Mouse (Mus musculus) lung, embryonic 16.5 days (tissue): ENCODE data around the gene Nfix. TPM values are rescaled to one million over a fixed set of nuclear protein-coding genes. Genes with fewer than 3 reads are reported as not detected.
"Not testable (repeated sequence)": the region's sequence is repeated elsewhere in the genome, so short reads cannot be mapped to it uniquely, and the experiment has no call there.

ENCODE experiments used
- ATAC-seq: fragments of 200-750 bp; cut with Nextera tagmentation; 2 replicates; pipeline ENCODE4 v1.8.0; 2017; ENCODE audit warnings: low read depth, mild to moderate bottlenecking, moderate library complexity
- H3K27ac ChIP-seq: fragments of 300-500 bp; sonication (generic); 2 replicates; pipeline ENCODE4 v1.5.1; 2014; ENCODE audit warnings: mild to moderate bottlenecking, control low read depth, low read length
- H3K27me3 ChIP-seq: fragments of 300-500 bp; sonication (generic); 2 replicates; pipeline ENCODE4 v1.6.1; 2014; ENCODE audit warnings: low read depth, low read length, mixed read lengths; ENCODE audit not compliant: control insufficient read depth, insufficient read depth
- H3K36me3 ChIP-seq: fragments of 300-500 bp; sonication (generic); 2 replicates; pipeline ENCODE4 v1.6.1; 2014; ENCODE audit warnings: low read length; ENCODE audit not compliant: control insufficient read depth, insufficient read depth
- H3K4me1 ChIP-seq: fragments of 300-500 bp; sonication (generic); replicated peaks from 2 replicates; pipeline ENCODE4 v1.6.1; 2014; ENCODE audit warnings: low read length, mixed read lengths; ENCODE audit not compliant: control insufficient read depth, insufficient read depth
- H3K4me2 ChIP-seq: fragments of 300-500 bp; sonication (generic); 2 replicates; pipeline ENCODE4 v1.6.1; 2014; ENCODE audit warnings: low read depth, low read length, control low read depth
- H3K4me3 ChIP-seq: fragments of 300-500 bp; sonication (generic); 2 replicates; pipeline ENCODE4 v1.5.1; 2014; ENCODE audit warnings: mild to moderate bottlenecking, low read length, control low read depth
- H3K9ac ChIP-seq: fragments of 300-500 bp; sonication (generic); 2 replicates; pipeline ENCODE4 v1.6.1; 2014; ENCODE audit warnings: low read length, control low read depth
- H3K9me3 ChIP-seq: fragments of 300-500 bp; sonication (generic); 2 replicates; pipeline ENCODE4 v1.6.1; 2016; ENCODE audit warnings: low read length; ENCODE audit not compliant: control insufficient read depth
- WGBS: fragments of 180-500 bp; shearing (Covaris S2); extraction: QIAGEN DNeasy Blood & Tissue Kit; methylation state at CpG from one replicate; pipeline ENCODE4 v1.1.7; 2014; 5-methylcytosine and 5-hydroxymethylcytosine counted together
- polyA plus RNA-seq: library from polyadenylated mRNA; unstranded; fragments of >200 nt; fragmentation: Nextera tagmentation; extraction: Ambion mirVana; gene quantifications from 2 replicates; pipeline ENCODE4 v1.2.1, GENCODE M21; 2015

Gene Nfix
- polyA plus RNA-seq, 1 experiment from 2014 or later = 43.9 TPM

DNA sequence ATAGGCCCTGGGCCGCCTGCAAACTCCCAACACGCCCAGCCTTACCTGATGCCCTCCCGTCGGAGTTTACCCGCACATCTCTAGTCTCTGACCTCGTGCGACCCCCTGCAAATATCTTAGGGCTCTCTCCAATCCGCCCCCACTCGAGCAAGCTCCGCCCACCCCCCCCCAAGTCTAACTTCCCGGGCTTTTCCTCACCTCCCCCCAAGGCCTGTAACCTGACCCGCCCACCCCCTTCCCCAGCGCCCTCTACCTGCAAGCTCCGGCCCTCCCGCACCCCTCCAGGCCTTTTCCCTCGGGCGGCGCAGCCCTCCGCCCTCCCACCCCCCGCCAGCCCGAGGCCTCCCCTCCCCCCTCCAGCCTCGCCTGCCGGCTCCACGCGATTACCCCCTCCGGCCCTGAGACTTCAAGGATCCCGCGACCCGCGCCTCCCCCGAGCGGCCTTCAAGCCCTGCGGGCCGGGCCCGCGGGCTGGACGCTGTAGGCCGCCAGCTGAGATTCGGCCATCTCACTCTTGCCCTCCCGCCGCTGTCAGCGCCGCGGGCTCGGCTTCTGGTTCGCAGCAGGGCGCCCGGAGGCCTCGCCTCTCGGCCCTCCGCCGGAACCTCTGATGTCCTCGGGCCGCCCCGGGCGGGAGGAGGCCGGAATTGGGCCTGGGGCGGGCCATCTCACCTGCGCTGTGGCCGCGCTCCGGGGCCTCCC is 113.0 kb downstream of the Nfix start:
- ATAC-seq = peak; percentile 53
- Histone ChIP-seq H3K4me1 (peaks cover 28% of the 10 kb centered on the region), H3K4me3 (peak overlapping the region; percentile 100), H3K9ac (peak overlapping the region; percentile 99), H3K27me3 (no peaks in the 10 kb centered on the region), H3K27ac (peak overlapping the region; percentile 93), H3K4me2 (peak overlapping the region; percentile 72), H3K9me3 (no peaks in the 10 kb centered on the region), H3K36me3 (no peaks in the 10 kb centered on the region; the same call in 1 of the 2 replicates)
- WGBS = under 1% methylated on average over 48 of the region's 62 CpGs

DNA sequence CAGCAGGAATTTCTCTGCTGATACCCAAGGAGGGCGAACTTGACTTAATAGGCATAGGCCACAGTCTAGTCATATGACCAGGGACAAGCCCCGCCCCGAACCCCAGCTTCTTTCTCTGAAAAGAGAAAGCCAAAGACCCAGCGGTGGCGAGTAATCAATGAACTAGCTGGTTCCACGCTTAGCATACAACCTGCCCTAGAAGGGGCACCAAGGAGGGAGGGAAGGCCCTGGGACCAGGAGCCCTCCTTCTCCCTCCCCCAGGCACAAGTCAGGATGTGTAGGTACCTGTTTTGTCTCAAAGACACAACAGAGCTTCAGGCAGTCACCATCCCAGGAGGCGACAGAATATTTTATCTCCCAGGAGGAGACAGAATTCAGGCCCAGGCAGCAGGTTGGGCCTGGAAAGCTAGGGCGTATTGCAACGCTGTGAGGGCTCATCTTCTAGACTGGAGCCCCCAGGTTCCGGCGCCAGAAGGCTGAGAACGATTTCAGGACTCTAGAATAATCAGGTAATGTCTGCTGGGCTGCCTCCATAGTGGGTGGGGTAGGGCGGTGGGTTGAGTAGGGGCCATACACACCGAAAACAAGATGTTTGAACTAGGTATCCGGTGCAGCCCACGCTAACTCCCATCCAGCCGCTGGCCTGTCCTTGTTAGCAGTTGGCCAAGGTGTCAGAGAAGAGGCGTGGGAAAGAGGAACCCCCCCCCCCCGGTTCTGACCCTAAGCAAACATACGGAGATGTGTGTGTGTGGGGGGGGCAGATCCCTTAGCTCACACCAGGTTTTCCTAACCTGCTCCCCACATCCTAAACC is 113.7 kb downstream of the Nfix start, which contains the start of gene Trmt1:
Gene Trmt1, plus strand, starts transcription at position 117 of the 812 bp plus-strand sequence.
- ATAC-seq = peak; percentile 12; the same call in 1 of the 2 replicates

DNA sequence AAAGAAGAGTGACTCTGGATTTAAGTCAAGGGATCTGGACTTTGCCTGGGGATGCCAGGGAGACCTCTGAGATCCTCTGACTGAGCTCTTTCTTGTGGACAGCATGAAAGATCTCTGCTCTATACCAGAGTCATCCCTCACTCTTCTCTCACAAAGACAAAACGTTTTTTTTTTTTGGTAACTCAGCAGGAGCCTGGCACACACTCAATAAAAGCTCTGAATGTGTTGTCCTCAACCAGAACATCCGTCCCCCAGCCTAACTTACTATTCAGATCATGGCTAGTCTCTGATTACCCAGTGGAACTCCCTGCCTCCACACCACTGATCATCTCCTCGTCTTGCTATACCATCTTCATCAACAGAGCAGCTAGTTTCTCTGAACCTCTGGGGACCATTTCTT is 115.6 kb downstream of the Nfix start:
- WGBS = 61% methylated on average over 3 of the region's 3 CpGs
- Histone ChIP-seq H3K9ac (no peak overlapping the region), H3K36me3 (no peaks in the 10 kb centered on the region), H3K27me3 (no peaks in the 10 kb centered on the region), H3K9me3 (no peaks in the 10 kb centered on the region), H3K27ac (no peak overlapping the region), H3K4me3 (no peak overlapping the region), H3K4me2 (no peak overlapping the region), H3K4me1 (peaks cover 22% of the 10 kb centered on the region)
- ATAC-seq = no peak

More for the DNA sequence above, 113.7 kb downstream of the Nfix start, which contains the start of gene Trmt1:
- peak within 1 kb of the TSS; percentile 72 for H3K4me2 ChIP-seq
- WGBS = 8% methylated on average over 20 of the region's 20 CpGs
- peaks cover 28% of the 10 kb centered on the region for H3K4me1 ChIP-seq
- H3K9me3 ChIP-seq = no peaks in the 10 kb centered on the region
- no peaks in the 10 kb centered on the region for H3K36me3 ChIP-seq
- peak within 1 kb of the TSS; percentile 99 for H3K9ac ChIP-seq
- H3K4me3 ChIP-seq = peak within 1 kb of the TSS; percentile 100
- no peaks in the 10 kb centered on the region for H3K27me3 ChIP-seq
- peak within 1 kb of the TSS; percentile 93 for H3K27ac ChIP-seq

DNA sequence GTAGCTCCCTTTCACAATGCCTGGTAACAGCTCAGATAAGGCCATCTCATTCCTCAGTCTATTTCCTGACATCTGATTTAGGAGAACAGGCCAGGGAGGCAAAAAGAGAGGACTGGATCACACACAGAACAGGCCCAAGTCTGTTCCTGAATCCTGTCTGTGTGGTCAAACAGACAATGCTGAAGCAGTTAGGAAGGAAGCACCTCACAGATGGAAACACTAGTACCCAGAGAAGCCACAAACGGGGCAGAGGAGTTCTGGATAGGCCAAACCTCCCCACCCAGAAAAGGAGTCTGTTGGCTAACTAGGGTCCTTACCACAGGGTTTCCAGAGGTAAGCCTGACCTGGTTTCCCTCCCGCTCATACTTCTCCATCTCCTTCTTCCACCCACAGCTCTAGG is 117.9 kb downstream of the Nfix start:
- Histone ChIP-seq H3K9me3 (no peaks in the 10 kb centered on the region), H3K4me1 (peaks cover 12% of the 10 kb centered on the region)

GRCm38 (mm10) chr8:84681476-84681875 is 118.7 kb downstream of the Nfix start:
- Histone ChIP-seq H3K9ac (no peak overlapping the region), H3K27ac (no peak overlapping the region)

More for the DNA sequence above, 117.9 kb downstream of the Nfix start:
- H3K9ac ChIP-seq = no peak overlapping the region
- 76% methylated on average over 2 of the region's 2 CpGs for WGBS
- no peak for ATAC-seq
- peaks cover 3% of the 10 kb centered on the region; the same call in 1 of the 2 replicates for H3K36me3 ChIP-seq
- H3K27me3 ChIP-seq = no peaks in the 10 kb centered on the region
- no peak overlapping the region for H3K27ac ChIP-seq
- H3K4me3 ChIP-seq = no peak overlapping the region
- no peak overlapping the region for H3K4me2 ChIP-seq

DNA sequence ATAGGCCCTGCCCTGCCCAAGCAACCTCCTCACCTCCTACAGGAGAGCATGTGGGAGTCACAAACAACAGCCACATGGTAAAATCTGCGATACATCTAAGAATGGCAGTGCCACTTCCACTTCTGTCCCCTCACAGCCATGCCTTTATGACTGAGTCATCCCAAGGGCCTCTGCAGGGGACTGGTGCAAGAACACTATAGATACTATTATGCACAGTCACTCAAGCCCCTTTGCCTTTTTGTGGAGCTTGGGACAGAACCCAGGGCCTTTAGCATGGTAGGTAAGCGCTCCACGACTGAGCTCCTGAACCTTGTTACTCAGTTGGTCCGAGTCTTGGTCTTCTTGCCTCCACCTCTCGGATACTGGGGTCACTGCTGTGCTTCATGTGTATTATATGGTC is 122.8 kb downstream of the Nfix start:
- Histone ChIP-seq H3K4me1 (no peaks in the 10 kb centered on the region), H3K27ac (no peak overlapping the region), H3K9me3 (no peaks in the 10 kb centered on the region), H3K36me3 (peaks cover 32% of the 10 kb centered on the region), H3K4me2 (no peak overlapping the region), H3K27me3 (no peaks in the 10 kb centered on the region), H3K4me3 (no peak overlapping the region), H3K9ac (no peak overlapping the region)
- 92% methylated on average over 5 of the region's 5 CpGs for whole genome bisulfite sequencing
- no peak for ATAC-seq

More at GRCm38 (mm10) chr8:84681476-84681875, 118.7 kb downstream of the Nfix start:
- WGBS = 75% methylated on average over 2 of the region's 2 CpGs
- H3K9me3 ChIP-seq = no peaks in the 10 kb centered on the region
- no peak for ATAC-seq
- peaks cover 4% of the 10 kb centered on the region; the same call in 1 of the 2 replicates for H3K36me3 ChIP-seq
- no peaks in the 10 kb centered on the region for H3K27me3 ChIP-seq
- peaks cover 11% of the 10 kb centered on the region for H3K4me1 ChIP-seq
- H3K4me2 ChIP-seq = no peak overlapping the region
- no peak overlapping the region for H3K4me3 ChIP-seq

- not testable (repeated sequence) for H3K4me2 ChIP-seq, H3K9ac ChIP-seq, H3K4me3 ChIP-seq, H3K4me1 ChIP-seq, H3K27me3 ChIP-seq, H3K9me3 ChIP-seq
- Histone ChIP-seq H3K36me3 (peaks cover 28% of the 10 kb centered on the region), H3K27ac (0 out of 2 replicates have a peak overlapping the region, but pooled peaks have one; percentile 18)
- peak; percentile 56 for ATAC-seq
- 68% methylated on average over 5 of the region's 5 CpGs for WGBS
Observed at GRCm38 (mm10) chr8:84670295-84671006, 129.7 kb downstream of the Nfix start.

- peaks cover 15% of the 10 kb centered on the region for H3K36me3 ChIP-seq
- H3K4me2 ChIP-seq = no peak overlapping the region
- H3K27me3 ChIP-seq = no peaks in the 10 kb centered on the region
- no peak overlapping the region for H3K9ac ChIP-seq
- WGBS = 71% methylated on average over 6 of the region's 6 CpGs
- no peak overlapping the region for H3K27ac ChIP-seq
- H3K4me1 ChIP-seq = no peaks in the 10 kb centered on the region; the same call in 1 of the 2 replicates
- H3K4me3 ChIP-seq = no peak overlapping the region
- H3K9me3 ChIP-seq = no peaks in the 10 kb centered on the region
- ATAC-seq = no peak
Observed at GRCm38 (mm10) chr8:84668731-84669485, 131.2 kb downstream of the Nfix start.
